Mouse (Mus musculus): ENCODE data around the gene Gtsf1l. TPM values are rescaled to one million over a fixed set of nuclear protein-coding genes. Genes with fewer than 3 reads are reported as not detected.
"Not testable (repeated sequence)": the region's sequence is repeated elsewhere in the genome, so short reads cannot be mapped to it uniquely, and the experiment has no call there.

Gene Gtsf1l
- polyA plus RNA-seq, 1 experiment from 2014 or later: not detected

DNA sequence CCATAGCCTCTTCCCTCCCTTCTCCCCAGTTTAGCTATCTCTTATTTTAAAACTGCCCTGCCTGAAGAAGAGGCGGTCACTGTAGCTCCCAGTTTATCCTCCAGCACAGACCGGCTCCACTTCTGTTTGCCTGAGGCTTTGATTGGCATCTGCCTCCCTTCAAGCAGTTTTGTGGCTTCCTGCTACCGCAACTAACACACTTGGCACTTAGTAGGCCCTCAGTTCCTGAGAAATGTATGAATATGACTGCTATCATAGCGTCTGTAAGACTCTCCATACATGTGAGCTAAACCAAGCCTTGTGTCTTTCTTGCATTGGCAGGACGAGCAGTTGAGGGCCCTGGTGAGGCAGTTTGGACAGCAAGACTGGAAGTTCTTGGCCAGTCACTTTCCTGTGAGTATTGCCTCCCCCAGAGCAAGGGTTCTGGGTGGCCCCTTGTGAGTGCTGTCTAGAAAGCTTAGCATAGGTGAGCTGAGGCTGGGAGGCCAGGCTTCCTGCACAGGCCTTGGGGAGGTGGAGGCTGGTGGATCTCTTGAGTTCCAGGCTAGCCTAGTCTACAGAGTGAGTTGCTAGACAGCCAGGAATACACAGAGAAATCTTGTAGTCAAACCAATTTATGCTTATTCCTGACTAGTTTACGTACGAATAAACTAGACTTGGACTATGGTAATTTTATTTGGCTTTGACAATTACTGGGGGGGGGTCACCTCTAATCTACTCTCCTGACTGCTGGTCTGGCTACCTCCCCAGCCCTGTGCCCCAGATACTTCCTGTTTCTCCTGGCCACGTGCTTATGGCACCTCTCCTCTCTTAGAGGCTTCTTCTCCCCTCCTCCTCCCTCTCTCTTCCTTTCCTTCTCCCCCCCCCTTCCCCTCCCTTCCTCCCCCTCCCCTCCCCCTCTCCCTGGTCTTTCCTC lies 26.2 kb downstream of the Gtsf1l start:
- Histone ChIP-seq H3K27ac (ENCODE audit: low read length) (no peak overlapping the region), H3K4me3 (ENCODE audit: low read length) (no peak overlapping the region), H3K4me2 (ENCODE audit: low read depth, low read length) (no peak overlapping the region), H3K36me3 (ENCODE audit: control insufficient read depth, insufficient read depth) (no peaks in the 10 kb centered on the region), H3K9ac (ENCODE audit: low read length) (no peak overlapping the region), H3K4me1 (ENCODE audit: control insufficient read depth, insufficient read depth, low read length) (0 out of 2 replicates have a peak, but pooled peaks cover under 1% of the 10 kb centered on the region), H3K27me3 (ENCODE audit: control insufficient read depth, insufficient read depth, low read length) (no peaks in the 10 kb centered on the region), H3K9me3 (replicated peaks; ENCODE audit: control insufficient read depth, low read length) (no peaks in the 10 kb centered on the region)
- WGBS: 74% methylated on average over 8 of the region's 8 CpGs
- no peak for ATAC-seq (replicated peaks; ENCODE audit: extremely low read depth, insufficient read depth, low FRiP score)

DNA sequence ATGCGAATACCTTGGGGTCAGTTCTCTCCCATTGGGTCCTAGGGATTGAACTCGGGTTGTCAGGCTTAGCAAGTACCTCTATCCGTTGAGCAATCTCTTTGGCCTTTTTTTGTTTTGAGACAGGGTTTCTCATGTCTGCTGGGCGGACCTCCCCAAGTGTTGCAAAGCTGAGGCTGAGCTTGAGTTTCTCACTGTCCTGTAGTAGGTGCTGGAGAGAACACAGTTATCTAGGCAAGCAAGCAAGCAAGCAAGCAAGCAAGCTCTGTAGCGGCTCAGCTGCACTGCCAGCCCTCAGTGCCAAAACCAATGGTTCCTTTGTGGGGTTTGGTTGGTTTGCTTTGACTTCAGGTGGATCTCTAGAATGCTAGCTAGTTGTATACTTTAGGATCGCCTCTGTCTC lies 27.0 kb downstream of the Gtsf1l start:
- 76% methylated on average over 6 of the region's 6 CpGs for WGBS
- no peak overlapping the region for H3K27ac ChIP-seq (ENCODE audit: low read length)
- ATAC-seq (replicated peaks; ENCODE audit: extremely low read depth, insufficient read depth, low FRiP score): no peak
- peaks cover 8% of the 10 kb centered on the region for H3K4me1 ChIP-seq (ENCODE audit: control insufficient read depth, insufficient read depth, low read length)
- H3K4me2 ChIP-seq (ENCODE audit: low read depth, low read length): no peak overlapping the region
- no peaks in the 10 kb centered on the region for H3K9me3 ChIP-seq (replicated peaks; ENCODE audit: control insufficient read depth, low read length)
- H3K9ac ChIP-seq (ENCODE audit: low read length): no peak overlapping the region
- no peaks in the 10 kb centered on the region for H3K36me3 ChIP-seq (ENCODE audit: control insufficient read depth, insufficient read depth)
- H3K4me3 ChIP-seq (ENCODE audit: low read length): no peak overlapping the region
- H3K27me3 ChIP-seq (ENCODE audit: control insufficient read depth, insufficient read depth, low read length): no peaks in the 10 kb centered on the region

DNA sequence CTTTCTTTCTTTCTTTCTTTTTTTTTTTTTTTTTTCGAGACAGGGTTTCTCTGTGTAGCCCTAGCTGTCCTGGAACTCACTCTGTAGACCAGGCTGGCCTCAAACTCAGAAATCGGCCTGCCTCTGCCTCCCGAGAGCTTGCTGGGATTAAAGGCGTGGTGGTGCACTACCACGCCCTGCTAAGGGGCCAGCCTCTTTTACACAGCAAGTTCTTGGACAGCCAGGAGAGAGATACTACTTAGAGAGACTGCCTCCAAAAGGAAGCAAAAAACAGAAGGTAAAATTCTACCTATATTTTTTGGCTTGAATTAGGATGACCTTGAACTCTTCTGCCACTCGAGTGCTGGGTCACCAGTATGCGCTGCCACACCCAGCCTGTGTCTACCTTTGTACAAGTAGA lies 28.7 kb downstream of the Gtsf1l start:
- H3K4me2 ChIP-seq (ENCODE audit: low read depth, low read length); H3K27me3 ChIP-seq (ENCODE audit: control insufficient read depth, insufficient read depth, low read length); H3K9ac ChIP-seq (ENCODE audit: low read length); H3K36me3 ChIP-seq (ENCODE audit: control insufficient read depth, insufficient read depth); H3K4me3 ChIP-seq (ENCODE audit: low read length); H3K9me3 ChIP-seq (replicated peaks; ENCODE audit: control insufficient read depth, low read length); ATAC-seq (replicated peaks; ENCODE audit: extremely low read depth, insufficient read depth, low FRiP score); H3K27ac ChIP-seq (ENCODE audit: low read length): not testable (repeated sequence)
- H3K4me1 ChIP-seq (ENCODE audit: control insufficient read depth, insufficient read depth, low read length): peaks cover 18% of the 10 kb centered on the region
- WGBS: 82% methylated on average over 7 of the region's 7 CpGs

GRCm38 (mm10) chr2:163056584-163056983 lies 31.1 kb downstream of the Gtsf1l start:
- Histone ChIP-seq H3K27ac (ENCODE audit: low read length) (no peak overlapping the region), H3K4me2 (ENCODE audit: low read depth, low read length) (no peak overlapping the region), H3K9me3 (replicated peaks; ENCODE audit: control insufficient read depth, low read length) (no peaks in the 10 kb centered on the region), H3K4me3 (ENCODE audit: low read length) (no peak overlapping the region), H3K4me1 (ENCODE audit: control insufficient read depth, insufficient read depth, low read length) (peaks cover 21% of the 10 kb centered on the region), H3K36me3 (ENCODE audit: control insufficient read depth, insufficient read depth) (no peaks in the 10 kb centered on the region), H3K9ac (ENCODE audit: low read length) (no peak overlapping the region), H3K27me3 (ENCODE audit: control insufficient read depth, insufficient read depth, low read length) (no peaks in the 10 kb centered on the region)
- WGBS: 69% methylated on average over 9 of the region's 9 CpGs
- no peak for ATAC-seq (replicated peaks; ENCODE audit: extremely low read depth, insufficient read depth, low FRiP score)

DNA sequence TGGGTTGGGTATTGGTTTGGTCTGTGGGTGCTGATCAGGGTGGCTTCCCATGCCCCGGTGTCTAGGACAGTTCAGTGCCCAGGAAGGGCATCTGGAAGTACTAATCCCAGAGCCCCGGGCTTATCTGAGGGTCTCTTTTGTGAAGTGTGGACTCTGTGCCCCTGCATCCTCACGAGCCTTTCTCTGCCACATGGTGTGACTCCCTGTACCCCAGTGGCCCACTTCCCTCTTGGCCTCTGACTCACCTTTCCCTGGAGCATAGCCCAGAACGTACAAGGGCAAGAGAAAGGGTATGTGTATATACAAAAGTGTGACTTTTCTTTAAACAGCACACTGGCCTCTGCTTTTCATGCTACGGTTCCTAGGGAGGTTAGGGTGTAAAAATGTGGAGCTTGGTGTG lies 31.9 kb downstream of the Gtsf1l start:
- Histone ChIP-seq H3K4me3 (ENCODE audit: low read length) (peak overlapping the region; percentile 80), H3K27ac (ENCODE audit: low read length) (no peak overlapping the region), H3K4me2 (ENCODE audit: low read depth, low read length) (peak overlapping the region; percentile 100), H3K36me3 (ENCODE audit: control insufficient read depth, insufficient read depth) (no peaks in the 10 kb centered on the region), H3K9me3 (replicated peaks; ENCODE audit: control insufficient read depth, low read length) (no peaks in the 10 kb centered on the region), H3K9ac (ENCODE audit: low read length) (peak overlapping the region; percentile 79), H3K27me3 (ENCODE audit: control insufficient read depth, insufficient read depth, low read length) (no peaks in the 10 kb centered on the region), H3K4me1 (ENCODE audit: control insufficient read depth, insufficient read depth, low read length) (peaks cover 21% of the 10 kb centered on the region)
- 15% methylated on average over 5 of the region's 5 CpGs for WGBS
- ATAC-seq (replicated peaks; ENCODE audit: extremely low read depth, insufficient read depth, low FRiP score): no peak

GRCm38 (mm10) chr2:163054891-163055494 lies 32.7 kb downstream of the Gtsf1l start:
- H3K9ac ChIP-seq (ENCODE audit: low read length): peak overlapping the region; percentile 79
- peak overlapping the region; percentile 80 for H3K4me3 ChIP-seq (ENCODE audit: low read length)
- under 1% methylated on average over 38 of the region's 38 CpGs for WGBS
- no peaks in the 10 kb centered on the region for H3K36me3 ChIP-seq (ENCODE audit: control insufficient read depth, insufficient read depth)
- no peaks in the 10 kb centered on the region for H3K9me3 ChIP-seq (replicated peaks; ENCODE audit: control insufficient read depth, low read length)
- peak overlapping the region; percentile 100 for H3K4me2 ChIP-seq (ENCODE audit: low read depth, low read length)
- no peaks in the 10 kb centered on the region for H3K27me3 ChIP-seq (ENCODE audit: control insufficient read depth, insufficient read depth, low read length)
- peak overlapping the region; percentile 37; the same call in 1 of the 2 replicates for H3K27ac ChIP-seq (ENCODE audit: low read length)
- ATAC-seq (replicated peaks; ENCODE audit: extremely low read depth, insufficient read depth, low FRiP score): peak; percentile 15; the same call in 1 of the 2 replicates
- peaks cover 21% of the 10 kb centered on the region for H3K4me1 ChIP-seq (ENCODE audit: control insufficient read depth, insufficient read depth, low read length)

DNA sequence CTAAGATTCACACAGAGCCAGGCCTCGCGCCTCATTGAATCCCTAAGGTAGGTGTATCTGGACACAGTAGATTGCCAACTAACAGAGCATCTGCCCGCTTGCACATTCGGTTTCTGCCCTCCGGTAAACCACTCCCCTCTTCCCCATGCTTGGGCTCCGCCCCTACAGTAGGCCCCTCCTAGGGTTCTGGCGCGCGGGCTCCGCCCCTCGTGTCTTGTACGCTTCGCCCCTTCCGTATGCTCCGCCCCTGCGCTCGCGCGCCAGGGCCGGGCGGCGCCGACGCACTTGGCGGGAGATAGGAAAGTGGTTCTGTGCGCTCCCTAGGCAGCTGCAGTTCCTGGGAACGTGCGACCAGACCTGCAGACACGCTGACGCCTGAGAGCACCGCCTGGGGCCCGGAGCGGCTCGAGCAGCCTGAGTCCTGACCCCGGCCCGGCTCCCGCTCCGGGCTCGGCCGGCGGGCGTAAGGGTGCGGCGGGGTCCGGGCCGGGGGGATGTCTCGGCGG lies 33.3 kb downstream of the Gtsf1l start, which contains the start of gene Mybl2:
Mybl2 (plus strand) TSS at position 353 of the 506 bp plus-strand sequence.
- peaks cover 21% of the 10 kb centered on the region for H3K4me1 ChIP-seq (ENCODE audit: control insufficient read depth, insufficient read depth, low read length)
- no peaks in the 10 kb centered on the region for H3K27me3 ChIP-seq (ENCODE audit: control insufficient read depth, insufficient read depth, low read length)
- H3K36me3 ChIP-seq (ENCODE audit: control insufficient read depth, insufficient read depth): no peaks in the 10 kb centered on the region
- peak; percentile 100 for ATAC-seq (replicated peaks; ENCODE audit: extremely low read depth, insufficient read depth, low FRiP score)
- H3K9me3 ChIP-seq (replicated peaks; ENCODE audit: control insufficient read depth, low read length): no peaks in the 10 kb centered on the region
- under 1% methylated on average over 48 of the region's 48 CpGs for WGBS
- H3K4me3 ChIP-seq (ENCODE audit: low read length): peak within 1 kb of the TSS; percentile 80
- H3K9ac ChIP-seq (ENCODE audit: low read length): peak within 1 kb of the TSS; percentile 79
- peak within 1 kb of the TSS; percentile 37; the same call in 1 of the 2 replicates for H3K27ac ChIP-seq (ENCODE audit: low read length)
- H3K4me2 ChIP-seq (ENCODE audit: low read depth, low read length): peak within 1 kb of the TSS; percentile 100

GRCm38 (mm10) chr2:163052826-163053225 lies 34.8 kb downstream of the Gtsf1l start:
- no peak overlapping the region for H3K4me3 ChIP-seq (ENCODE audit: low read length)
- 68% methylated on average over 4 of the region's 4 CpGs for WGBS
- peaks cover 21% of the 10 kb centered on the region for H3K4me1 ChIP-seq (ENCODE audit: control insufficient read depth, insufficient read depth, low read length)
- H3K4me2 ChIP-seq (ENCODE audit: low read depth, low read length): no peak overlapping the region
- ATAC-seq (replicated peaks; ENCODE audit: extremely low read depth, insufficient read depth, low FRiP score): no peak
- H3K27ac ChIP-seq (ENCODE audit: low read length): no peak overlapping the region
- H3K9me3 ChIP-seq (replicated peaks; ENCODE audit: control insufficient read depth, low read length): no peaks in the 10 kb centered on the region
- H3K27me3 ChIP-seq (ENCODE audit: control insufficient read depth, insufficient read depth, low read length): no peaks in the 10 kb centered on the region
- H3K36me3 ChIP-seq (ENCODE audit: control insufficient read depth, insufficient read depth): no peaks in the 10 kb centered on the region
- no peak overlapping the region for H3K9ac ChIP-seq (ENCODE audit: low read length)

DNA sequence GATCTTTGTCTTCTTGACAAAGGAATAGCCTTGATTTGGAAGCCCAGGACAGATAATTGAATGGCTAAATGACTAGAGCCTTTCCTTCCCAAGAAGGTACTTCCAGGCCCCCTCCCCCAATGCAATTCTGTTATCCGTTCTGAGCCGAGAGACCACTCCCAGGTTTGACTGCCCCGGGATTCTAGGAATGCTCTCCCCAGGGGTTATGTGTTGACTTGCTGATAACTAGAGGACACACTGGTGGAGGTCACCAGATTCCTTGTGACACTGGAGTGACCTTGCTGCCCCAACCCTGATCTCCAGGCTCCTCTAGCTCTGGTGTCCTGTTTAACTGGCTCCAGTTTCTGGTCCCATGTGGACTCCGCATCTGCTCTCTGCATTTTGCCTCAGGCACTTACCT lies 35.6 kb downstream of the Gtsf1l start:
- Histone ChIP-seq H3K4me2 (ENCODE audit: low read depth, low read length) (no peak overlapping the region), H3K27me3 (ENCODE audit: control insufficient read depth, insufficient read depth, low read length) (no peaks in the 10 kb centered on the region), H3K4me1 (ENCODE audit: control insufficient read depth, insufficient read depth, low read length) (peaks cover 21% of the 10 kb centered on the region), H3K36me3 (ENCODE audit: control insufficient read depth, insufficient read depth) (peaks cover 2% of the 10 kb centered on the region; the same call in 1 of the 2 replicates), H3K9me3 (replicated peaks; ENCODE audit: control insufficient read depth, low read length) (no peaks in the 10 kb centered on the region), H3K9ac (ENCODE audit: low read length) (no peak overlapping the region), H3K27ac (ENCODE audit: low read length) (no peak overlapping the region), H3K4me3 (ENCODE audit: low read length) (no peak overlapping the region)
- no peak for ATAC-seq (replicated peaks; ENCODE audit: extremely low read depth, insufficient read depth, low FRiP score)
- 30% methylated on average over 4 of the region's 4 CpGs for WGBS
